Mouse (Mus musculus): ENCODE measurements around the gene Scfd2.
A peak's percentile ranks its signal among the peaks of the same experiment; 100 is the strongest.

The Scfd2 gene

DNA sequence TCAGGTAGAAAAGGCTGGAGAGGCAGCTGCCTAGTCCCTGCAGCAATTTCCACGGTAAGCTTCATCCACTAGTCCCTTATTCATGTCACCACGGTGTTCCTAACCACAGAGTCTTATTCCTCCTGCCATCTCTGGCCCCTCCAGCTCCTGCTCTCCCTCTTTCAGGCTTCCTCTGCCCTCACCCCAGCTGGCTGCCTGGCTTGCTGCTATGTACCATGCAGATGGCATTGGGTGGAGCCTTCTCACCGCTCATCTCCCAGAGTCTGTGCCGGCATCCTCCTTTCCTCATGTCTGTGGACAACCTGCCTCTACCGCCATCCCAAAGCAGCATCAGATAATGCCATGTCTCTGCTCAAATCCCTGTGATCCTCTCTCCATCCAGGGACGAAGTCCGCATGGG lies 218.0 kb downstream of the Scfd2 start:
- DNase-seq (ENCODE audit: extremely low spot score, low read depth, low spot score) = no peak

DNA sequence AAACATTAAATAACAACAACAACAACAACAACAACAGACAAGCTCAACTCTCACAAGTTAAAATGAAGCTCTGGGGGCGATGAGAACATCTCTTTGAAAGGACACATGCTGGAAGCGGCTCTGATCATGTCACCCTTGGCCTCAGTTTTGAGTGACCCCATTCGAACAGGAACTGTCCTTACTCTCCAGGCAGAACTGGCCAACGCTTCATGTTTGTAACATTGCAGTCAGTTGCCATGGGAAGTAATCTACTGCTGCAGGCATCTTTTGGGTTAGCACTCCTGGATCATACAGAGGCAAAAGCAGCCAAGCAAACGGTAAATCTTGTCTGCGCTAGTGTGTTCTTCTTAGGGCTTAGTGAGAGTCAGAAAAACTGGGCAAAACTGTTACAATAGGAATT lies 219.7 kb downstream of the Scfd2 start:
- DNase-seq (ENCODE audit: extremely low spot score, low read depth, low spot score) = no peak

DNA sequence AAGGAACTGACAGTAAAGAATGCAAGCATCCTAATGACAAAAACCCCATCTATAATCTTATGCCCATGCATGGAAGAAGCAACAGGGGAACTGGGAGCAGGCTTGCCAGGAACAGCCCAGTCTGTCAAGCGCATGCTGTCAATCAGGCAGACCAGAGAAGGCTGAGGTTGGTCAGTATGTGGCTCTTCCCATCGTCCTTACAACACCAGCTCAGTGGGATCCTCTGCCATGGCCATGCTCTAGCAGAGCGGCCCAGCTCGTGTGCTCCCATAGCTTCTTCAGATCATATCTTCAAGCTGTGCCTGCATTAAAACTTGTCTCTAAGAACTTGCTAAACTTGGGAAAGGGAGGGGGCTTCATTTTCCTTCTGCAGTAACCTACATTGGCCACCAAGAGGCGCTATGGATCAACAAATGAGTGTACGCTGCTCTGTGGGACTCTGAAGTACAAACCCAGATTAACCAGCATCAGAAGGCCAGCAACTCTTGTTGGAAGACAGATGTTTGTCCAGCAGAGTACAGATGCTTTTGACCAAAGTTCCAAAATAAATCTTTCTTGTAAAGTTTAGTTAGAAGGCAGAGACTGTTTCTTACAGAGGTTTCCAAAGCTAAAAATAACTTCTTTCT lies 220.2 kb downstream of the Scfd2 start:
- peak; percentile 82 for DNase-seq (ENCODE audit: extremely low spot score, low read depth, low spot score)

DNA sequence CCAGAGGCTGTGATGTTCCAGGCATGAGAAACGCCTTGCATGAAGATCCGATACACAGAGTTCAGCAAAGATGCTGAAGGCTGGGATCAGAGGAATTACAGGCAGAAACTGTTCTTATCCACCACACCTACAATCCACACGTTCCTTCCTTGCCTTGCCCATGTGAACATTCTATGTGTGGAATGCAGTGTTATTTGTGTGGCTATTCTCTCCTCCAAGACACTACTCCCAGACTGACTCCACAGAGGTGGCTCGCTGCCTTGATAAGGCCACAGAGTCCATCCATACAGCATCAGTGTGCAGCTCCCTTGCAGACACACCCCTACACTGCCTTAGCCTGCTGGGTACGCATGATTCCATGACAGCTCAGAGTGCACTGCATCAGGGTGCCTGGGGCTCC lies 221.5 kb downstream of the Scfd2 start:
- no peak for DNase-seq (ENCODE audit: extremely low spot score, low read depth, low spot score)

DNA sequence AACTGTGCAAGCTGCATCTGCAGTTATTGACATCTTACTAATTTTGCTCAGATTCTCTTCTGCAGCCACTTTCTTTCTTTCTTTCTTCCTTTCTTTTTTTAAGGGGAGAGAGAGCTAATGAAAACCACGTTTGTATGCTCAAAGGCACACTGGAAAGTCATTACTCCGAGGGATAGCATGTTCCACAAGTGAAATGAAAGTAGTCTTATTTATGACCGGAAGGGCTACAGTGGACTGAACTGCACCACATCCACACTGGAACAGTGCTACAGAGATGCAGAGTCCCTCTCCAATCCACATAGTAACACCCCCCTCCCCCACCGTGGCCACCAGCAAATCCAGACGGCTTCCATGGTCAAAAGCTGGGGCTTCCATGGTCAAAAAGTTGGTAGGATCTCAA lies 224.3 kb downstream of the Scfd2 start:
- DNase-seq (ENCODE audit: extremely low spot score, low read depth, low spot score) = no peak

DNA sequence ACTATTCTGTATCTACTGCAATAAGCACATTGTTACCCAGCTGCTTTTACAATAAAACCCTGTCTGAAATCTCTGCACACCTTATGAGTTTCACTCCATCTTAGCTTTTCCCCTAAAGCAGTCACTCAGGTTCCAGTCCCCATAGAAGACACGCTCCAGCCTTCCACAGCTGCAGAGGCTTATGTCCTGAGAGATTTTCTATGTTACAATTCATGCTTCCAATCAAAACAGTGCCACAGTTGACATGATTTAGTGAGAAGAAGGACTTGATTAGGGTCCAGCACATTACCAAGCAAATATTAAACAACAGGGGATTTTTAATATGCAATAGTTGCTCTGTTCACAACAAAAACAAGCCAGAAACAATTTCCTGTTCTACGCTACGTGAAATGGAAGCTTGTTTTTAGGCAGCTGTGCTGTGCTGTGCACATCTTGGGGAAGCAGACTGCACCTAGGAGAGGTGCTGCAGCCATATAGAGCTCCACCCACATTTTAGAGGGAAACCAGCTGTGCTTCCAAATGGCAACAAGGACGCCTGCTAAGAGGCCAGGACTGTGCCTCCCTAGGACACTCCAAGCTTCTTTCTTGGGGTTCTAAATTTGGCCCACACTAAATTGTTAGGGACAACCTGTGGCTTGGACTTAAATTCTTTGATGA lies 225.9 kb downstream of the Scfd2 start:
- no peak for DNase-seq (ENCODE audit: extremely low spot score, low read depth, low spot score)

GRCm38 (mm10) chr5:74304767-74305166 lies 226.8 kb downstream of the Scfd2 start:
- no peak for DNase-seq (ENCODE audit: extremely low spot score, low read depth, low spot score)

GRCm38 (mm10) chr5:74302331-74302730 lies 229.2 kb downstream of the Scfd2 start:
- DNase-seq (ENCODE audit: extremely low spot score, low read depth, low spot score) = no peak

DNA sequence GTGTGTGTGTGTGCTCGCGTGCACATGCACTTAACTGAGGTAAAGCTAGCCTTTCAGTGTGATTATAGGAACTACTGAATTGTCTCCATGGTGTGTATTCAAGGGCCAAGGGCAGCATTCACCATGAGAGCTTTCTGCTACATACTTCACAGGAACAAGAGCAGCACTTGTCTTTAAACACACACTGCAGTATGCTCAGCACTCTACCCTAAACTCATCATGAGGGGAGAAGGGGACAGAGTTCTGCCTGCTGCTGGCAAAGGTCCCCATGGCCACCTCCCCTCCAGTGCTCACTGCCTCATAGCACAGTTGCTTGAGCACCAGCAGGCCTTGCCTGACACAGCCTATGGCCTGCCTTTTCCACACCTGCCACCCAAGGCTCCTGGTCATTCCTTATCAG lies 230.1 kb downstream of the Scfd2 start:
- DNase-seq (ENCODE audit: extremely low spot score, low read depth, low spot score) = no peak

- DNase-seq (ENCODE audit: extremely low spot score, low read depth, low spot score) = no peak
Observed at GRCm38 (mm10) chr5:74300931-74301330, 230.6 kb downstream of the Scfd2 start.

GRCm38 (mm10) chr5:74300140-74300539 lies 231.4 kb downstream of the Scfd2 start:
- DNase-seq (ENCODE audit: extremely low spot score, low read depth, low spot score) = no peak

DNA sequence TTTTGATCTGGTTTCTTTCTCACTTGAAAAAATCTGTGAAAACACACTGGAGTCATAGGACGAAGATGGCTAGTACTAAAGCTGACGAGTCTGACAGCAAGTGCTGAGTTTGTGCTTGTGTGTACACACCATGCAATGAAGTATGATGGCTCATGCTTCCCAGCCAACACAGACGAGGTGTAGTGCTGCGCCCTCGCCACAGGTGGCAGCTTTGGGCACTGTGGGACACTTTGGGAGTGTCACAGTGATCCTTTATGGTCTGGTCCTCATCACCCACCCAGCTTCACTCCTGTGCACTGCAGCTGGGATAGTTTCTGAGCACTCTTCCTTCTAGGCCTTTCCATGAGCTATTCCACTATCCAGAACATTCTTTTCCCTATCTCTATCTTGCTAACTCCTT lies 234.4 kb downstream of the Scfd2 start:
- DNase-seq (ENCODE audit: extremely low spot score, low read depth, low spot score) = no peak

DNA sequence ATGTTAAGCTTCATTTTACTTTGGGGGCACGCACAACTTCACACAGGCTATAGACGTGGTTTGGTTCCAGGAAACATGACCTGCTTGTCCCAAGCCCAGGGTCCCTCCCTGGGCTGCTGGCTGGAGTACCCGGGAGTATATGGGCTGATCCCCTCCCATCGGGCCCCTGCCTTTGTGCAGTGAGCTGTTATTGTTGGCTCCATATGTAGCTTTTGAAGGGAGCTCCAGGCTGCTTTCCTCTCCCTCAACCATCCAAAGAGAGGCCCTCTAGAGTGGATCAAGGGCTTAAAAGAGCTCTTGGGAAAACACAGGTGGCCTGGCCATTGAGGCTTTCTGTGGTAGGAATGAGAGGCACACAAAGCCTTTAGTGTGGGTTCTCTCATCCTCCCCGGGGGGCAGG lies 235.5 kb downstream of the Scfd2 start:
- DNase-seq (ENCODE audit: extremely low spot score, low read depth, low spot score) = no peak

- DNase-seq (ENCODE audit: extremely low spot score, low read depth, low spot score) = no peak
Observed at GRCm38 (mm10) chr5:74293513-74293912, 238.0 kb downstream of the Scfd2 start.

- no peak for DNase-seq (ENCODE audit: extremely low spot score, low read depth, low spot score)
Observed at GRCm38 (mm10) chr5:74292050-74292449, 239.5 kb downstream of the Scfd2 start.

DNA sequence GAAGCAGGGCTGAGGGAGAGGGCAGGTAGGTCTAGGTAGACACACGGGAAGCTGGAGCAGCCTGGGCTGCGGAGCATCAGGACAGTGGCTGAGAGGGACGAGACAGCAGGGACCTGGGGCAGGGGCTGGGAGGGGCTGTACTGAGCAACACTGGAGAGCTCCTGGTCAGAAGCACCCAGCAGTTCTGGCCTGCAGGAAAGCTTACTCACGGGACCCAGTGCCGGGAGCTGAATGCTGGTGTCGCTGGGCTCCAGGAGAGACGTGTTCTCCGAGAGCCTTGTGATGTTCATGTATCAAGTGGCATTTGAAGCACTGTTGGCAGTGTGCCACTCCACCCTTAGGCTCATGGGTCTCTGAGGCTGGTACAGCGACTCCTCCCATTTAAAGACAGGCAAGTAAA lies 240.0 kb downstream of the Scfd2 start:
- DNase-seq (ENCODE audit: extremely low spot score, low read depth, low spot score) = no peak

DNA sequence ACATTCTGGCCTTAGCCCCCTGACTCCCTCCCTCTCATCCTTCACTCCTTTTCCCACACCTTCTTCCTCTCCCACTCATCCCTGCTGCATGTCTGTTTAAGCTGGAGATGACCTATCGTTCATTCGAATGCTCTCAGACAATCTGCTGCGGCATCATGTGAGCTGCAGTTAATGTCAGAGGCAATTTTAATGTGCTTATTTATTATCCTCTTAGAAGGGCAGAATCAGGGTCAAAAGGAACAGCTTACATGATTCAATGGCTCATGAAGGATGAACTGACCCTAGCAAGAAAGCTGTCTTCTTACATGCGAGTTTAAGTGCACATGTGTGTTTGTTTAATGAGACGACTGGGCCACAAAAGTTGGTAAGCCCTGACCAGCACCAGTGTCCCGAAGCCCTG lies 241.6 kb downstream of the Scfd2 start:
- DNase-seq (ENCODE audit: extremely low spot score, low read depth, low spot score) = no peak

- no peak for DNase-seq (ENCODE audit: extremely low spot score, low read depth, low spot score)
Observed at GRCm38 (mm10) chr5:74288206-74288605, 243.4 kb downstream of the Scfd2 start.

GRCm38 (mm10) chr5:74286301-74286700 lies 245.3 kb downstream of the Scfd2 start:
- no peak for DNase-seq (ENCODE audit: extremely low spot score, low read depth, low spot score)

GRCm38 (mm10) chr5:74285764-74286163 lies 245.8 kb downstream of the Scfd2 start:
- DNase-seq (ENCODE audit: extremely low spot score, low read depth, low spot score) = no peak

DNA sequence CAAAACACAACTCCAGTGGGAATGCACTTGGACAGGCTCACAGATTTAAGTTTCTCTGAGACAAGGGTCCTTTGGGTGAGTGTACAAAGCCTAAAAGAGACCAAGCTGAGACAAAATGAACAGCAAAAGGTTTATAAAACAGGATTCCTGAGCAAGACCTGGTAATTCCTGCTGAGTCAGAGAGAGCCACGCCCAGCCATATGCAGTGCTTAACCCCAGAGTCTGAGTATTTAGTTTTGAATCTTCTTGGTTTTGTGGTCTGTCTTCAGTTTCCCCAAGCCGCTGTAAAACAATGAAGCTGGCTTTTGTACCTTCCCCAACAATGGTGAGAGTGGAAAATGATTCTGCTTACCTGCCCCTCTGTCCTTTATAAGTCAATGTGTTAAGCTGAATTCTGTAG lies 246.3 kb downstream of the Scfd2 start:
- no peak for DNase-seq (ENCODE audit: extremely low spot score, low read depth, low spot score)

DNA sequence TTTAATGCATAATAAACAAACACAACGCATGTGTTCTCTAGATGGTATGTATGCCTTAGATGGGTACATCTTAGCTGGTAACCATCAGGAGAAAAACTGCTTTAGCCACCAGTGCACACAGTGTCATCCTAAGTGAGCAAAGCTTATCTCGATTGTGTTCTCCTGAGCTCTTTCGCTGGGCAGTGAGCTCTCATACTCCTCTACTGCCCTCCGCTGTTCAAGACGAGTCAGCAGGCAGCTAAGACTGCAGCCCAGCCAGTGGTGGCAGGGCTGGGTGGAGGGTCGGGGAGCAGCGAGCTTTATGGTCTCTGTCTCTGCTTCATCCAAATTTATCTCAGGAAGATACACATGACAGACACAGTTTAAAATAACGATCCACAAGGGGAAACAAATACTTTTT lies 248.0 kb downstream of the Scfd2 start:
- no peak for DNase-seq (ENCODE audit: extremely low spot score, low read depth, low spot score)

GRCm38 (mm10) chr5:74281480-74281879 lies 250.1 kb downstream of the Scfd2 start:
- DNase-seq (ENCODE audit: extremely low spot score, low read depth, low spot score) = no peak
